Mouse (Mus musculus): ENCODE results near the gene Cept1.
"Not testable (repeated sequence)": the region's sequence is repeated elsewhere in the genome, so short reads cannot be mapped to it uniquely, and the experiment has no call there.

DNA sequence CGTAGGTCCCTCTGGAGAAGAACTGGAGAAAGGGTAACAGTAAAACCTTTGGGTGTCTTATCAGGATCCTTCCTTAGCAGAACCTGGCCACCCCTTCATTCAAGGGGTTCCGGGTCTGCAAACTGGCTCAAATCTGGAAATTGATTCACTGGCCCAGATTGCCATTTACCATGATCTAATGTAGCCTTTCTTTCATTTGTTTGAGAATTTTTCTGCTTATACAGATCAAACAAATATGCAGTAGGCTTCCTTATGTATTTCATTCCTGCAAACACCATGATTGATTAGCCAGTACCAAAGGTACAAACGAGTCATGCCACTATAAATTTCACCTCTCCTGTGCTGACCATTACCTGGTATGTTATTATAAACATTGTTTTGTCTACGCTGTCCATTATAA is 46.0 kb upstream of the Cept1 start:
- TF ChIP-seq SMC3 (IDR thresholded peaks at IDR 0.05; ENCODE audit: low read depth, low read length); HCFC1 (IDR thresholded peaks at IDR 0.05; ENCODE audit: low read depth, low read length); TAL1 (IDR thresholded peaks at IDR 0.05; ENCODE audit: low read length); GATA1 (IDR thresholded peaks at IDR 0.05; ENCODE audit: low read depth, low read length); CTCF (IDR thresholded peaks at IDR 0.05 in 2 of 3, conservative IDR thresholded peaks at IDR 0.05 in 1 of 3; ENCODE audit: control insufficient read depth in 1 of 3, insufficient read depth in 1 of 3, low read depth in 2 of 3, low read length in 3 of 3, poor library complexity in 1 of 3, severe bottlenecking in 1 of 3); POLR2AphosphoS5 (IDR thresholded peaks at IDR 0.05; ENCODE audit: borderline replicate concordance, low read depth, low read length); POLR2A (IDR thresholded peaks at IDR 0.05; ENCODE audit: control insufficient read depth in 1 of 2, insufficient read depth in 1 of 2, low read depth in 1 of 2, low read length in 2 of 2, poor library complexity in 1 of 2): not testable (repeated sequence)

Data from MEL (cell line).